Mouse (Mus musculus) small intestine, adult 2 months (tissue): Measurements from ENCODE around the gene 1700037H04Rik. TPM values are rescaled to one million over a fixed set of nuclear protein-coding genes. Genes with fewer than 3 reads are reported as not detected.

Source experiments
- H3K27ac ChIP-seq: fragments of 200-500 bp; 2 replicates; pipeline ENCODE4 v1.5.1; 2012; ENCODE audit warnings: low read depth, low read length, control low read depth, inconsistent platforms; ENCODE audit not compliant: insufficient read depth
- H3K27me3 ChIP-seq: fragments of 200-500 bp; 2 replicates; pipeline ENCODE4 v1.6.1; 2012; ENCODE audit warnings: mild to moderate bottlenecking, moderate library complexity, low read length, inconsistent platforms; ENCODE audit not compliant: control insufficient read depth, insufficient read depth
- H3K36me3 ChIP-seq: fragments of 200-500 bp; 2 replicates; pipeline ENCODE4 v1.6.1; 2012; ENCODE audit warnings: mild to moderate bottlenecking, low read length, control low read depth, inconsistent platforms; ENCODE audit not compliant: control insufficient read depth, insufficient read depth
- H3K4me1 ChIP-seq: fragments of 200-500 bp; 2 replicates; pipeline ENCODE4 v1.6.1; 2012; ENCODE audit warnings: low read length, inconsistent platforms, mixed read lengths; ENCODE audit not compliant: control insufficient read depth, insufficient read depth, insufficient read length
- H3K4me3 ChIP-seq: fragments of 200-500 bp; 2 replicates; pipeline ENCODE4 v1.5.1; 2012; ENCODE audit warnings: low read depth, mild to moderate bottlenecking, control low read depth, inconsistent platforms, low read length, moderate library complexity
- CTCF ChIP-seq: fragments of 200-500 bp; IDR thresholded peaks from 2 replicates; pipeline ENCODE4 v1.5.1; 2012; ENCODE audit warnings: low read depth, mild to moderate bottlenecking, control low read depth, inconsistent platforms, low read length, moderate library complexity, mixed read lengths; ENCODE audit not compliant: insufficient replicate concordance, insufficient read length; ENCODE audit errors: extremely low read depth
- POLR2A ChIP-seq: fragments of 200-500 bp; IDR thresholded peaks from 2 replicates; pipeline ENCODE4 v1.6.1; 2012; ENCODE audit warnings: low read depth, mild to moderate bottlenecking, control low read depth, inconsistent platforms, low read length, moderate library complexity
- WGBS: fragments of 180-500 bp; shearing (Covaris S2); methylation state at CpG from one replicate; pipeline ENCODE4 v1.1.7; 2018; 5-methylcytosine and 5-hydroxymethylcytosine counted together
- polyA plus RNA-seq: library from polyadenylated mRNA; depleted of rRNA; stranded (reverse); fragments of >200 nt; gene quantifications from 2 replicates; pipeline ENCODE4 v1.2.3, GENCODE M21; 2012

1700037H04Rik gene
- polyA plus RNA-seq, 1 experiment, result 57.2 TPM

GRCm38 (mm10) chr2:131156987-131157386 lies 2.9 kb downstream of the 1700037H04Rik start:
- WGBS, result 87% methylated on average over 7 of the region's 7 CpGs
- peaks cover 4% of the 10 kb centered on the region for H3K4me1 ChIP-seq
- TF ChIP-seq CTCF (no peak), POLR2A (no peak)
- H3K27ac ChIP-seq, result no peak overlapping the region
- H3K4me3 ChIP-seq, result no peak overlapping the region
- H3K27me3 ChIP-seq, result no peaks in the 10 kb centered on the region
- H3K36me3 ChIP-seq, result no peaks in the 10 kb centered on the region; the same call in 1 of the 2 replicates

DNA sequence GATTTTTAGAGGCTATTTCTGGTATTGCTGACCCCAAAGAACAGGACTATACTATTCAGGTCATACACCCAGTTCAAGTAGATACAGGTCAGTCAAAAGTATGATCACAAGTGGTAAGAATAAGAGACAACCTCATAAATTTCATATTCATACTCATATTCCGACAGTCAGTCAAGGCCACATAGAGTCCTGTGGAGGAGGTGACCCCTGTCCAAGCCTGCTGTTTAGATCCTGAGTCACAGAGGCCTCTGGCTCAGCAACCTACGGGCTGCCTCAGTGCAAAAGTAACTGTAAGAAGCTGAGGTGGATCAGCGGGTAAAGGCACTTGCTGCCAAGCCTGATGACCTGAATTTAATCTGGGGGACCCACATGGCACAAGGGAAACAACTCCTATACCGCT lies 5.8 kb downstream of the 1700037H04Rik start:
- Histone ChIP-seq H3K4me1 (no peaks in the 10 kb centered on the region), H3K36me3 (peaks cover 7% of the 10 kb centered on the region), H3K27me3 (no peaks in the 10 kb centered on the region), H3K4me3 (no peak overlapping the region), H3K27ac (no peak overlapping the region)
- 90% methylated on average over 4 of the region's 4 CpGs for WGBS
- TF ChIP-seq CTCF (no peak), POLR2A (no peak)

DNA sequence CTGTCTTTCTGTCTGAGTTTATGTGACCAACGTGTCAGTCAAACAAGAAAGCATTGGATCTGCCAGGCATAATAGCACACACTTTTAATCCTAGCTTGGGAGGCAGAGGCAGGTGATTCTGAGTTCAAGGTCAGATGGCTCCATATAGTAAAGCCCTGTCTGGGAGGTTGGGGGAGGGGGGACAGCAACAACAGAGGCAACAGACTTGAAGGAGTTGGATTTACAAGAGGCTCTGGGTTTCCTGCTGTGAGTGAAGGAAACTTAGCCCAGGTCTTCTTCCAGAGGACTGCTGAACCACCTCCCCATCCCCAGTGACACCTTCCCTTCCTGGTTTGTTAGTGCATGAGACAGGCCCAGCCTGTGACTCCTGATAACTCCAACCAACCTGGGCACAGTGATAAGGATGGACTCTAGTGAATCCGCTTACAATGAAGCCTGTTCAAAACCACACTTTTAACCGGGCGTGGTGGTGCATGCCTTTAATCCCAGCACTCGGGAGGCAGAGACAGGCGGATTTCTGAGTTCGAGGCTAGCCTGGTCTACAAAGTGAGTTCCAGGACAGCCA lies 7.6 kb downstream of the 1700037H04Rik start:
- H3K27ac ChIP-seq, result no peak overlapping the region
- TF ChIP-seq POLR2A (no peak), CTCF (no peak)
- H3K27me3 ChIP-seq, result no peaks in the 10 kb centered on the region
- H3K4me1 ChIP-seq, result no peaks in the 10 kb centered on the region
- no peak overlapping the region for H3K4me3 ChIP-seq
- H3K36me3 ChIP-seq, result peaks cover 22% of the 10 kb centered on the region
- 85% methylated on average over 7 of the region's 7 CpGs for WGBS

DNA sequence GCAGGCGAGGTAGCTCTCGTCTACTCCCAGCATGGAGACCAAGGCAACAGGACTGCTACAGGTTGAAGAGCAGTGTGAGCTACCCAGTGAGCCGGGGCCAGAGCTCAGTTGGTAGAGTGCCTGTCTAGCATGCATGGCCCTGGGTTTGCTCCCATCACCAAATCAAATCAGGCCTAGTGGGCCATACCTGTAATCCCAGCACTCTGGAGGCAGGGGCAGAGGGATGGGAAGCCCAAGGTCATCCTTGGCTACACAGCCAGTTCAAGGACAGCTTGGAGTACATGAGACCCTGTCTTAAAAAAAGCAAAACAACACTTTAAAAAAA lies 10.7 kb downstream of the 1700037H04Rik start:
- no peak overlapping the region for H3K27ac ChIP-seq
- H3K27me3 ChIP-seq, result no peaks in the 10 kb centered on the region
- no peaks in the 10 kb centered on the region for H3K4me1 ChIP-seq
- 96% methylated on average over 3 of the region's 3 CpGs for WGBS
- TF ChIP-seq POLR2A (no peak), CTCF (no peak)
- H3K4me3 ChIP-seq, result no peak overlapping the region
- peaks cover 26% of the 10 kb centered on the region for H3K36me3 ChIP-seq

DNA sequence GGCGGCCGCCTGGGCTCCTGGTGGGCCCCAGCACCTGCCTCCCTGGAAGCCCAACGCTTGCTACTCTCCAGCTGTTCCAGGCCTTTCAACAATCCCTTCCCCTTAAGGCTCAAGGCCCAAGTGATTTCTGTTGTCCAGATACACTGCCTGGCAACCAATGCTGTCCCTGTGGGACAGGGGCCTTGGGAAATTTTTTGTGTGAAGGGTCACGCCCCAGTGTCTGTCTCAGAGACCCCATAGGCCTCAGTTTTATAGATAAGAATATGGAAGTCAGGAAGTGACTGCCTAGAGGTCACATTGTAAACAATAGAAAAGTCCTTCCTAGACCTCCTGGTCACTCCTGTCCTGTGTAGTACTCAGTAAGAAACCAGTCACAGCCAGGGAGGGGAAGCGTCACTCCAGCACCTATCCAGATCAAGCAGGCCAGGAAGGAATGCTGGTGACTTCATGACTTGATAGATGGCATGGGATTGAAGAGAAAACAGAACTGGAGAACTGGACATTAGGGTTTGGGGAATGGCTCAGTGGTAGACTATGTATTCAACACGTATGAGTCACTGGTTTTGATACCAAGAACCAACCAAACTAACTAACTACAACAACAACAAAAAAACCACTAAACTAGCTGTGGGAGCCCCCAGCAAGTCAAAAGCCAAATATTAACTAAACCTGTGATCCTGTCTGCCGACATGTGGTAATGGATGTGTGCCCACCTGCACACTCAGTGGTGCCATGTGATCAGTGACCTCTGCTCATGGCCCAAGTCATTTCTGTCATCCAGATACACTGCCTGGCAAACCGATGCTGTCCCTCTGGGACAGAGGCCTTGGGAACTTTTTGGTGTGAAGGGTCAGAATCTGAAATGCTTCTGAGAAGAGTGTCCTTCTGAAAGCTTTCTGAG lies 11.3 kb downstream of the 1700037H04Rik start:
- TF ChIP-seq POLR2A (no peak), CTCF (no peak)
- no peak overlapping the region for H3K27ac ChIP-seq
- H3K27me3 ChIP-seq, result no peaks in the 10 kb centered on the region
- peaks cover 26% of the 10 kb centered on the region for H3K36me3 ChIP-seq
- 89% methylated on average over 8 of the region's 8 CpGs for WGBS
- no peaks in the 10 kb centered on the region for H3K4me1 ChIP-seq
- no peak overlapping the region for H3K4me3 ChIP-seq

DNA sequence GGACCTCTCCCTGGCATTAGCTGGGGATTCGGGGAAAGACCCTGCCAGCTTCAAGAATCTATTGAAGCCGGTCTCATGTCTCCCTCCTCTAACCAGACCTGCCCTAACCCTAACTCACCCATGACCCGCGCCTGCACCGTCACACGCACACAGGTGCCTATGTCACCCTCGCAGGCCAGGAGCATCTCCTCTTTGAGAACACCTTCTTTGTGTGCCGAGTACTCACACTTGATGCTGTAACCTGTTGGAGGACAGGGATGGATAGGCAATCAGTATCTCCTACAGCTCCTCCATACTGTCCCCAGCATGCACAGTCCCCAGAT lies 12.9 kb downstream of the 1700037H04Rik start:
- Histone ChIP-seq H3K27ac (no peak overlapping the region), H3K27me3 (no peaks in the 10 kb centered on the region), H3K36me3 (peaks cover 26% of the 10 kb centered on the region), H3K4me3 (no peak overlapping the region), H3K4me1 (peaks cover 7% of the 10 kb centered on the region)
- TF ChIP-seq CTCF (no peak), POLR2A (no peak)
- 96% methylated on average over 8 of the region's 8 CpGs for WGBS

DNA sequence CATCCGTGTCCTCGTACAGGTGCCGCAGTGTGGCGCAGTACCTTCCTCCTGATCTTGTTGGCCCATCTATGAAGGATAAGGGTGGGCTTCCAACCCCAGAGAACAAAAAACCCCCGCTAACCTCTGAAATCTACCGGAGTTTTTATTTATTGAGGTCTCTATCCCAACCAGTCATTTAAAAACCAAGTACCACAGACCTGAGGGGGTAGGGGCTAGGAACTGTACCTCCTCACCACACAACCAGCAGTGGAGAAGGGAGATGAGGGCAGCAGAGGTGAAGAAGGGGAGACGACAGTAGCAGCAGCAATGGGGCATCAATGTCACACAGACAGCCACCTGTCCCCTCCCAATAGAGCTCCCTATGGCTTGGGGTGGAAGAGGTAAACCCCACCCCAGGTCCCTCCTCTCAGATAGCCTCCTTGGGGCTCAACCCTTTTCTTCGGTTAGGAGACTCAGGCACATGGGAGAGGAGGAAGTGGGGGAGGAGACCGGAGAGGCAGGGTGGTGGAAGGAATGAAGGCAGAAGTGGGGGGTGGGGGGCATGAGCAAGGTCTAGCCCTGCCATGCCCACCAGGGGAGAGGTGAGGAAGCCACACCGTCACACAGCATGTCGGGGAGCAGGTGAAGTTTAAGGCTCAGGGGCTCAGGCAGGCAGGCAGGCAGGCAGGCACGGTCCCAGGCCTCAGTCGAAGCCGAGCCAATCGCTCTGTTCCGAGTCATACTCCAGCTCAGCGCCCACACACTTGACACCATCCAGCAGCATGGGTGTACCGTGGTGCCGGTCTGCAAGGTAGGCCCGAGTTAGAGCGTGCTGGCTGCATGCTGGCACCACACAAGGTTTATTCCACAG lies 13.5 kb downstream of the 1700037H04Rik start:
- Histone ChIP-seq H3K27ac (no peak overlapping the region), H3K4me3 (no peak overlapping the region), H3K27me3 (no peaks in the 10 kb centered on the region), H3K36me3 (peaks cover 24% of the 10 kb centered on the region), H3K4me1 (peaks cover 7% of the 10 kb centered on the region)
- no peak for TF ChIP-seq POLR2A
- TF ChIP-seq CTCF, result no peak
- WGBS, result 86% methylated on average over 21 of the region's 21 CpGs
